Mouse (Mus musculus) testis, adult 2 months (tissue): ENCODE data around the gene Txndc15.

Experiments
- CTCF ChIP-seq: fragments of 200-500 bp; IDR thresholded peaks from 2 replicates; pipeline ENCODE4 v1.5.1; 2012; ENCODE audit warnings: low read depth, mild to moderate bottlenecking, inconsistent platforms, low read length, moderate library complexity; ENCODE audit not compliant: control insufficient read depth, insufficient read depth, insufficient replicate concordance
- POLR2A ChIP-seq: fragments of 200-500 bp; IDR thresholded peaks from 2 replicates; pipeline ENCODE4 v1.6.1; 2012; ENCODE audit warnings: low read depth, mild to moderate bottlenecking, inconsistent platforms, low read length, moderate library complexity; ENCODE audit not compliant: control insufficient read depth

DNA sequence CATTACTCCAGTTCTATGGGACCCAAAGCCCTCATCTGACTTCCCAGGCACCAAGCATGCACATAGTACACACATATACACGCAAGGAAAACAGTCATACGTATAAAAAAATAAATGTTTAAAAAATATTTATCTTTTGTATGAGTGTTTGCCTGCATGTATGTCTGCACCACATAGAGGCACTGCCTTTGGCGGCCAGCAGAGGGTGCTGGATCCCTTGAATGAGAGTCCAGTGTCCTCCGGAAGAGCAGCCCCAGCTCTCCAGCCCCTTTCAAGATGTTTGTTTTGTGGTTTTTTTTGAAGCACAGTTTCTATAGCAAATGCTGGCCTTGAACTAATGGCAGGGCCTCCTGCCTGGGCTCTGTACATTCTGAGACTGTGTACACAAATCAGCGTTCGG is 45.9 kb upstream of the Txndc15 start:
- no peak for TF ChIP-seq POLR2A
- TF ChIP-seq CTCF, result peak; percentile 52; the same call in 1 of the 2 replicates
